ENCODE assay signal across 8 mouse cellular contexts in genomic region chr8:80878146-80878545, GRCm38 (mm10). TPM values are rescaled to one million over a fixed set of nuclear protein-coding genes. Genes with fewer than 3 reads are reported as not detected.
A peak's percentile ranks its signal among the peaks of the same experiment; 100 is the strongest.
DNase-seq lines count a peak whose midpoint lies in the region; ATAC-seq and TF ChIP-seq lines count a peak whose summit lies in the region.

No protein-coding gene starts in this region.

- peaks cover 4% of the 10 kb centered on the region for H3K79me2 ChIP-seq in heart, adult 2 months (replicated peaks; ENCODE audit: control insufficient read depth, insufficient read depth, low read length)

- no peak for TF ChIP-seq POLR2A in heart, adult 2 months (IDR thresholded peaks at IDR 0.05; ENCODE audit: insufficient read depth, low read depth, low read length)
- TF ChIP-seq POLR2A in bone marrow macrophage, adult 2 months (IDR thresholded peaks at IDR 0.05; ENCODE audit: borderline replicate concordance, low read depth, low read length): no peak

- H3K4me1 ChIP-seq in heart, adult 2 months (ENCODE audit: control insufficient read depth, insufficient read depth, low read length): peaks cover 14% of the 10 kb centered on the region
- peaks cover 6% of the 10 kb centered on the region for H3K4me1 ChIP-seq in bone marrow macrophage, adult 2 months (ENCODE audit: control insufficient read depth, insufficient read depth, low read length)
- peaks cover 25% of the 10 kb centered on the region for H3K4me1 ChIP-seq in forebrain, embryonic 16.5 days (replicated peaks; ENCODE audit: control insufficient read depth, insufficient read depth, low read length)
- peaks cover 0 to 4% of the 10 kb centered on the region in 2 experiments; a peak in 2 of 4 replicates for H3K4me1 ChIP-seq in liver, embryonic 14.5 days (replicated peaks; ENCODE audit: control insufficient read depth in 2 of 2, insufficient read depth in 2 of 2, low read length in 1 of 2)

- peak overlapping the region; percentile 98 for H3K27ac ChIP-seq in heart, adult 2 months
- no peak overlapping the region for H3K27ac ChIP-seq in bone marrow macrophage, adult 2 months (ENCODE audit: insufficient read depth, low read depth, low read length)
- no peak overlapping the region for H3K27ac ChIP-seq in forebrain, embryonic 16.5 days (ENCODE audit: low read length)
- no peak overlapping the region for H3K27ac ChIP-seq in liver, embryonic 14.5 days

- DNase-seq in heart, adult 2 months: no peak
- no peak for DNase-seq in heart, adult 18-20 months
- no peak for DNase-seq in liver, embryonic 14.5 days (ENCODE audit: low read depth in 3 of 3, low spot score in 3 of 3)
- no peak for DNase-seq in adrenal gland, adult (ENCODE audit: inconsistent age in 2 of 2, low spot score in 1 of 2)
- DNase-seq in thymus, postnatal 25 days: no peak
- no peak for DNase-seq in layer of hippocampus, adult 9-10 months (ENCODE audit: low spot score)

- peaks cover 8% of the 10 kb centered on the region for H3K36me3 ChIP-seq in heart, adult 2 months (ENCODE audit: control insufficient read depth, insufficient read depth, low read length)
- H3K36me3 ChIP-seq in forebrain, embryonic 16.5 days (ENCODE audit: control insufficient read depth, insufficient read depth): no peaks in the 10 kb centered on the region
- H3K36me3 ChIP-seq in liver, embryonic 14.5 days (replicated peaks; ENCODE audit: control insufficient read depth, insufficient read depth, low read depth): no peaks in the 10 kb centered on the region

- H3K4me3 ChIP-seq in heart, adult 2 months: peak overlapping the region; percentile 84
- H3K4me3 ChIP-seq in bone marrow macrophage, adult 2 months (ENCODE audit: insufficient read depth, low read length): peak overlapping the region; percentile 89; the same call in 1 of the 2 replicates
- H3K4me3 ChIP-seq in forebrain, embryonic 16.5 days (replicated peaks; ENCODE audit: low read length): peak overlapping the region; percentile 90
- H3K4me3 ChIP-seq in liver, embryonic 14.5 days (ENCODE audit: insufficient read depth in 1 of 2, low read depth in 2 of 2, low read length in 2 of 2): peak overlapping the region in 1 of 2 experiments; percentile 74; a peak in 2 of 4 replicates

- no peak for TF ChIP-seq EP300 in heart, adult 2 months (IDR thresholded peaks at IDR 0.05; ENCODE audit: insufficient read depth, low read depth, low read length)
- TF ChIP-seq EP300 in liver, embryonic 14.5 days (IDR thresholded peaks at IDR 0.05; ENCODE audit: low read depth): no peak

- ATAC-seq in forebrain, embryonic 16.5 days: no peak
- no peak for ATAC-seq in liver, embryonic 14.5 days (ENCODE audit: insufficient read depth)

- H3K9ac ChIP-seq in heart, adult 2 months (ENCODE audit: low read depth, low read length): peak overlapping the region; percentile 95
- H3K9ac ChIP-seq in forebrain, embryonic 16.5 days (replicated peaks; ENCODE audit: low read depth, low read length): 0 out of 2 replicates have a peak overlapping the region, but pooled peaks have one; percentile 10
- no peak overlapping the region for H3K9ac ChIP-seq in liver, embryonic 14.5 days (replicated peaks)

- no peaks in the 10 kb centered on the region for H3K27me3 ChIP-seq in heart, adult 2 months (ENCODE audit: control insufficient read depth, insufficient read depth, low read length)
- no peaks in the 10 kb centered on the region for H3K27me3 ChIP-seq in forebrain, embryonic 16.5 days (replicated peaks; ENCODE audit: control insufficient read depth, insufficient read depth, low read length)
- peaks cover 33% of the 10 kb centered on the region for H3K27me3 ChIP-seq in liver, embryonic 14.5 days (ENCODE audit: control insufficient read depth, insufficient read depth, low read length)

- no peak for TF ChIP-seq CTCF in heart, adult 2 months (IDR thresholded peaks at IDR 0.05)
- TF ChIP-seq CTCF in bone marrow macrophage, adult 2 months (IDR thresholded peaks at IDR 0.05; ENCODE audit: low read depth, low read length): no peak
- no peak for TF ChIP-seq CTCF in liver, embryonic 14.5 days (IDR thresholded peaks at IDR 0.05; ENCODE audit: low read depth)

- no peaks in the 10 kb centered on the region for H3K9me3 ChIP-seq in forebrain, embryonic 16.5 days (ENCODE audit: control insufficient read depth, low read length)
- no peaks in the 10 kb centered on the region for H3K9me3 ChIP-seq in liver, embryonic 14.5 days (ENCODE audit: control insufficient read depth, low read length)

- H3K4me2 ChIP-seq in forebrain, embryonic 16.5 days (ENCODE audit: low read length): peak overlapping the region; percentile 90
- H3K4me2 ChIP-seq in liver, embryonic 14.5 days (ENCODE audit: low read depth): peak overlapping the region; percentile 87

- WGBS in heart, adult 2 months: 14% methylated on average over 9 of the region's 9 CpGs
- 30% methylated on average over 9 of the region's 9 CpGs for WGBS in forebrain, embryonic 16.5 days
- WGBS in liver, embryonic 14.5 days (ENCODE audit: insufficient replicate concordance): 59% methylated on average over 9 of the region's 9 CpGs

- intact Hi-C loops in heart, adult 2 months (cut with DNase I): loop anchor here (1.0 to 5.0 kb wide), 5 partner anchors 64 to 126 kb away; no protein-coding TSS in a partner anchor

RNA-seq across cellular contexts. Expression of gene Gab1, which starts 2.2 kb away (rescaled TPM):
- total RNA-seq in heart, adult 2 months (2021): 10 to 100 TPM; 38.3 to 40.2 TPM
- polyA plus RNA-seq in heart, adult 2 months (2012; rRNA removed): 32.6 and 55.3 TPM in 2 replicates
- 10 to 100 TPM; 30.2 to 35.5 TPM for total RNA-seq in heart, adult 18-20 months (2021)
- 18.5 and 19.7 TPM in 2 replicates for polyA plus RNA-seq in bone marrow macrophage, adult 2 months (2012; ENCODE audit: insufficient read depth, insufficient read length, missing spikeins)
- 10.6 and 11.8 TPM in 2 replicates for polyA plus RNA-seq in forebrain, embryonic 16.5 days (2015; fragmentation: Nextera tagmentation; extraction: Ambion mirVana)
- 10.3 and 10.8 TPM in 2 replicates for polyA plus RNA-seq in liver, embryonic 14.5 days (2012; rRNA removed)
- polyA plus RNA-seq in liver, embryonic 14.5 days (2014; fragmentation: Nextera tagmentation; extraction: Ambion mirVana): 7.8 and 10.6 TPM in 2 replicates
